Mouse (Mus musculus) heart, adult 2 months (tissue): Measurements from ENCODE around the gene Necab2.

Experiments
- CTCF ChIP-seq: fragments of 200-600 bp; IDR thresholded peaks from 2 replicates; pipeline ENCODE4 v1.8.1; 2022; ENCODE audit warnings: antibody characterized with exemption, mild to moderate bottlenecking, moderate library complexity
- EP300 ChIP-seq: fragments of 200-500 bp; IDR thresholded peaks from 2 replicates; pipeline ENCODE4 v1.6.1; 2011; ENCODE audit warnings: low read depth, low read length, control low read depth; ENCODE audit not compliant: insufficient read depth
- POLR2A ChIP-seq: fragments of 200-500 bp; IDR thresholded peaks from 2 replicates; pipeline ENCODE4 v1.6.1; 2011; ENCODE audit warnings: mild to moderate bottlenecking, low read depth, low read length, control low read depth; ENCODE audit not compliant: insufficient read depth

DNA sequence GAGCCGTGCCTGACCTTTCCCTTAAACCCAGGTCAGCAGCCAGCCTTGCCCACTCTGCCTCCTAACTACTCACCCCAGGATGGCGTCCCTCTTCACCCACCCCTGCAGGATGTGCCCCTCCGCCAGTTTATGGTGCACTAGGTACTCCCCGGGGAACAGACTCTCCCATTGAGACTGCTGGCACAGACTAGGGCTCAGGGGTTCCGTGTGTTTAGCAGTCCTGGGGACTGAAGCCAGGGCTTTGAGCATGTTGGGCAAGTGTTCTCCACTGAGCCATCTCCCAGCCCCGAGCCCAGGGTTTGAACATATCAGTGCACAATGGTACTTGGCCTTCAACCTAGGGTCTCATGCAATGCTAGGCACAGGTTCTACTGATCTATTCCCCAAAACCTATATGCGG is 11.0 kb upstream of the Necab2 start:
- TF ChIP-seq EP300 (no peak), POLR2A (no peak), CTCF (no peak)
